Mouse (Mus musculus) ovary, adult 18-20 months (tissue): Measurements from ENCODE around the gene Tapt1.

ENCODE experiments used
- DNase-seq: peaks from one replicate; pipeline ENCODE4 v3.0.0; 2022; ENCODE audit warnings: low spot score, mixed read lengths

Tapt1 gene

DNA sequence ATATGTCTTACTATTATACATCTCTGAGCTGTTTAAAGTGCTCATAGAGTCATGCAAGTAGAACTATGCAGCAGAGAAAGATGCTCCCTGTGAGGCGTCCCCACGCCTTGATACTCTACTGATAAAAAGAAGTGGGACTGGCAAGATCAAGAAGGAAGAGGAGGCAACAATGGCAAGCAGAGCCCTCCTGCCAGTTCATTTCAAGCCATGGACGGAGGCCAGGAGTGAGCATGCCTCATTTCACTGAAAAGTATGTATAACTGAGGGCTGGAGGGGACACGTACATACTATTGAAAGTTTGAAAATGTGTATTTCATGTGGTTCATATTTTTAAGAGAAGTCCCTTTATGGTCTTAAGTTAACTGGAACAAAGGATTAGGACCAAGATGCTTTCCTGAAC is 28.0 kb downstream of the Tapt1 start:
- DNase-seq: no peak

- no peak for DNase-seq
Observed at GRCm38 (mm10) chr5:44197806-44198205, 28.6 kb downstream of the Tapt1 start.

- no peak for DNase-seq
Observed at GRCm38 (mm10) chr5:44196167-44196566, 30.3 kb downstream of the Tapt1 start.

GRCm38 (mm10) chr5:44187370-44187769 is 39.1 kb downstream of the Tapt1 start:
- DNase-seq: no peak

GRCm38 (mm10) chr5:44181669-44182068 is 44.8 kb downstream of the Tapt1 start:
- no peak for DNase-seq

DNA sequence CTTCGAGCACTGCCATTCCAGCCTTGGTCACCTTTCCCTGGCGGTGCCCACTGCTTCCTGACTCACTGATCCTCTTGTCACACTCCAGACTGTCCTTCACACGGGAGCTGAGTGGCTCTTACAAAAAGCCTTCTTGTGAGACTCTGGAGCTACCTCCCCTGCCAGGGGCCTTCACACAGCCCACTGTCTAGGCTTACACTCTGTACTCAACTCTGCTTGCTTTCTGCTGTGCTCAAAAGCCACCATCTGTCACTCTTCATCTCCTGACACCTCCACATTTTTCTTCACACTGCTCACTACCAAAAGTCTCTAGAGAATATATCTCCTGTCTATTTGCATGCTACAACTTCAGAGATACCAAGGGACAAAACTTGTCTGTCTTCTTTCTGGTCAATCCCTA is 46.0 kb downstream of the Tapt1 start:
- no peak for DNase-seq

DNA sequence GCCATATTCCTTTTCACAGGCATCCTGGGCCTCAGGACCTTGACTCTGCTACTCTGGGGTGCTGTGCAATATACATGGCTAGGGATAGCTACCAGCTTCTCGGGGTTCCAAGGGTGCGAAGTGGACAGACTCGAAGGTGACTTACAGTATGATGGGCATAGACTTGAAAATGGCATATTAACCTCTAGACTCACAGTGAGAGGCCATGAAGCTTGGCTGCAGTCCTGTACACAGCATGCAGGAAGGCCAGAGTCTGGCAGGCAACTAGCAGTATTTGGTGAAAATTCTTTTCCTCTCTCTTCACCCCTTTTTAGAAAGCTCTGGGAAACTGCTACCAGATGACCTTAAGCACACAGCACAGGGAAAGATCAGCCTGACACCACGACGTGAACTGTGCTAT is 52.4 kb downstream of the Tapt1 start:
- DNase-seq: no peak

- no peak for DNase-seq
Observed at GRCm38 (mm10) chr5:44166866-44167265, 59.6 kb downstream of the Tapt1 start.

- no peak for DNase-seq
Observed at GRCm38 (mm10) chr5:44165854-44166253, 60.6 kb downstream of the Tapt1 start.

GRCm38 (mm10) chr5:44164233-44164776 is 62.1 kb downstream of the Tapt1 start:
- no peak for DNase-seq

DNA sequence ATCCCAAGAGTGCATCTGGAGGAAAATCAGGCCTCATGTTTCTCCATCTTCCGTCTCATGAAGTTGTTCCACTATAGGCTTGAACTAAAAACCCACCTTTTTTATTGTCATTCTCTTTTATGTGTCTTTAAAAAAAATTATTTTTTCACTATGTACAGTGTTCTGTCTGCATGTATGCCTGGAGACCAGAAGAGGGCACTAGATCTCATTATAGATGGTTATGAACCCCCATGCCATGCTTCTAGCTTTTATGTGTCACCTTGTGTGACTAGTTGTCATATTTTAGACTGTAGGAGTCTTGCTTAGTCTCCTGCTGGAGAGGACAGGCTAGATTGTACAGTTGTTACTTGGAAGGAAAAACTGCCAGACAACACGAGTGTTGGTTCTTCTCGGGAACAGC is 63.1 kb downstream of the Tapt1 start:
- no peak for DNase-seq

DNA sequence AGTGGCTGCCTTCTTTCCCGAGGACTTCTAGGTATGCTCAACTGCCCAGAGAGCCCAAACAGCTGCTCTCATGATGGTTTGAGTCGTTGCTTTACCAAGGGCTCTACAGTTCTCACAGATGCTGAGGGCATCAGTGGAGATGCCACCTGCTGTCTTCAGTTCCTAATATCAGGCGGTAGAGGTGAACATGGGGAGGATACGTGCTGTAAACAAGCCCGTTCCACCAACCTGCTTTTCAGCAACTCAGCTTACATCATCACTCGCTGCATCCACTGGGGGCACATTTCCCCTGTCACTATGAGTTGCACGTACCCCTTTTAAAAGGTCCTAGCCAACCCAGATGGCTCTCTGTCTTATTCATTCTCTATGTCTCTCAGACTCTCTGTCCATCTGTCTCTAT is 63.6 kb downstream of the Tapt1 start:
- no peak for DNase-seq

DNA sequence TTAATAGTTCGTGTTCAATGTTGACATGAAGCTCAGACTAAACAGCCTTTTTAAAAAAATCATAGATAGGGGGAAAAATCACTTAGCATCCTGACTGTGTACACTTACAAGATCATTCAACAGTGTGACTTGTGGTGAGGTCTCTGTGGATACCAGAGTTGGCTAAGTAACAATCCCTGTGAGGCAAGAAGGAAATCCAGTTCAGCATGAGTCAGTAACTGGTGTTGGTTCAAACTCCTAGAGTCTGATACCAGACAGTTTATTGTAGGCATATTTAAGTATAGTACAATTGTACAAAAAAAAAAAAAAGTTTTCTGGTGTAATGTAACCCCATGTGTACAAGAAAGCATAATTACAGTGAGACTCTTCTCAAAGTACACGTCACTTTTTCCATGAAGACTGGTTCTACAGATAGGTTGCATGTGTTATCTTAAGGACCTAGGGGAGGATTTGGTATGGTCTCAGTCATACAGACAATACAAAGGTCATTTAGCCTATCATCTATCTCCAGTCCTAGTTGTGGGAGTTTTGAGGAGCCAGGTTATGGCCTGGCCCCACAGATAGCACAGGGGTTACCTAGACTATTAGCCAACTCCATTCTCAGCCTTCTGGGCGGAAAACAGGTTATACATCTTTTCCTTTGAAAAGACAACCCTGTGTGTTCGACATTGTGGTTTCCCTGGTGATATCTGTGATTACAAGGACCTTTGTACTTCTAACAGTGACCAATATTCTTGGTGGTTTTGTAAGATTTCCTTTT is 66.6 kb downstream of the Tapt1 start:
- DNase-seq: no peak

DNA sequence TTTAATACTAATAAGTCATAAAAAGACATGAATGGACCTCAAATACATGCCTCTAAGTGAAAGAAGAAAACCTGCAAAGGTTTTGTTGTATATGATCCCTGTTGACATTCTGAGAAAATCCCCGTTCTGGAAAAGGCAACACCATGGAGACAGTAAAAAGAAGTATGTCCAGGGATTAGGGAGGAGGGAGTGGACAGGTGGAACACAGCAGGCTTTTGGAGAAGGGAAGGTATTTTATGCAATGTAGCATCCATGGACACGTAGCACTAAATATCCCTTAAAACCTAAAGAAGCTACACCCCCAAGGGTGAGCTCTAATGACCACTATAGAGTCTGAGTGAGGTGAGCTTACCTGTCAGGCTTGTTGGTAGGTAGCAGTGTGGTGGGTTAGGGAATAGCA is 67.2 kb downstream of the Tapt1 start:
- DNase-seq: no peak

GRCm38 (mm10) chr5:44158458-44158857 is 68.0 kb downstream of the Tapt1 start:
- no peak for DNase-seq

DNA sequence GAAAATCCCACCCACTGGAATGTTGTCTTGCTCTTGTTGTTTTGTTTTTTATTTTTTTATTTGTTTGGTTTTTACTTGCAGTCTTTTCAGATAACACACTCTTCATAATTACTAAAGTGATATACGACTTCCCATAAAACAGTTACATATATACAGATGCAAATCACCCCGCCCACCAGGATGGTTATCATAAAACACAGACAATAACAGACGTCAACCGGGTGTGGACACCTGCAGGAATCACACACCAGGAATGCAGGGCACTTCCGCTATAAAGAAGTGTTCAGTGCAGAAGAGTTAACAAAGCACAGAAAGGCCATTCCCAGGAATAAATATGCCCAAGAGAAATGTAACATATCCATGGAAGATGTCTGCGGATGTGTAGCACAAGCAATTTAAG is 68.7 kb downstream of the Tapt1 start:
- no peak for DNase-seq

DNA sequence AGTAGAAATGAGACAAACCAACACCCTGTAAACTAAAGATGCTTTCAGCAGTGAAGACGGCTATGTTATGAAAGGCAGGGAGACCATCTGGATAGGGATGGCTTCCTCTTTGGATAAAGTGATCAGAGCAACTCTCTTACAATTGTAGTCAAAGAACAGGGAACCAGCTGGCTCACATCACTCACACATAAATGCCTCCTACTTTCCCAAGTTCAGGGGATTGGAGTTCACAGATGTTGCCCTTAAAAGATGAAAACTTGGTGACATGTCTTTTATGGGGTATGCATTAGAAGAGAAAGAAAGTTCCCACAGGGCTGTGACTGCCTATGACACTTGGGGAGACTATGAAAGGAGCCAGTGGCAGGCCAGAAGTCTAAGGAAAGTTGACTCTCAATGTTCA is 73.4 kb downstream of the Tapt1 start:
- no peak for DNase-seq

- no peak for DNase-seq
Observed at GRCm38 (mm10) chr5:44151327-44152051, 74.9 kb downstream of the Tapt1 start.

DNA sequence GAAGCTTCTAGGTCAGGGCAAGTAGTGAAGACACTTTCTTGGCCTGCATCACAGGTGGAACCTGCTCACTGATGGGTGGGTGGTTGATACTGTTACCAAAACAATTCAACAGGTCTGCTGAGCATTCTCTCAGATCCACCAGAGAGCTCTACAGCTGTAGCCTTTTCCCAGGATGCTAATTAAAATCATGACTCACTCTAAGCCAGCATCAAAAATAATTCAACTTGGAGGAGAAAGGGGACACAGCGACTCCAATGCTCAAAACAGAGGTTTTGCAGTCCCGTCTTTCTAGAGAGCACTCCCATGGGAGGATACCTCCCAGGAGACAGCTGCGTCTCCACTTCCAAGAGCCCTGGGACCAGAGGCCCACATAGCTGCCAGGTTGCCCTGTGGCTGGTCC is 78.7 kb downstream of the Tapt1 start:
- DNase-seq: no peak

DNA sequence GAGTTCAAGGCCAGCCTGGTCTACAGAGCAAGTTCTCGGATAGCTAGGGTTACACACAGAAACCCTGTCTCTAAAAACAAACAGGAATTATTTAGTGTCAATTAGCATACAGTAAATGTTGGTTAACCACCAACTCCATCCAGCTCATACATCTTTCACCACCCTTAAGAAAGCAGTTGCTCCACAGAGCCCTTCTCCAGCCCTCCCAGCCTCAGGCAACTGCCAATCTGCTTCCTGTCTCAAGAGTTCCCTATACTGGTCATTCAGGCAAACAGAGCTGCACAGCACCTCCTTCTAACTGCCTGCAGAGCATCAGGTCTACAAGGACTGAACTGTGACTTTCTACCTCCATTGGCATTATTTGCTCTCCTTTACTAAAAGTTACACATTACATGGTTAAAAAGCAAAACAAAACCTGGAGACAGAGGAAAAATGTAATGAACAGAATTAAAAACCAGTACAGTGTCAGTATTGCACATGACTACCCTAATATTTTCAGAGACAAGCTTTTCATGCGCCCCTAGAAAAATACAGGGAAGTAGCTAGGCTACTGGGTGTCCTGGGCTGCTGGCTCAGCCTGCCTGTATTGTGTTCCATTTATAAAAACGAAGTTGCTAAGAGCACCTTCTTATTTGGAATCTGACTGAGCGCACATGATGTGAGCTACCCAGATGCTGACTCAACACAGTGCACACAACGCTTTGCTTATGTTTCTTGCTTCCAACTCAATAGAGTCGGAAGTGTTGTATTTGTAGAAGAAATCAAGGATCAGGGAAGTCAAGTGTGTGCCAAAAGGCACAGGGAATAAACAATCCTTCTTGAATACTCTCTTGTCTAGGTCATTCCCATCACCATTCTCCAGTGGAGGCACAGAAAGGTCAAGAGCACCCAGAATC is 79.7 kb downstream of the Tapt1 start:
- no peak for DNase-seq

- DNase-seq: peak; percentile 21
Observed at GRCm38 (mm10) chr5:44143467-44144235, 82.8 kb downstream of the Tapt1 start.

DNA sequence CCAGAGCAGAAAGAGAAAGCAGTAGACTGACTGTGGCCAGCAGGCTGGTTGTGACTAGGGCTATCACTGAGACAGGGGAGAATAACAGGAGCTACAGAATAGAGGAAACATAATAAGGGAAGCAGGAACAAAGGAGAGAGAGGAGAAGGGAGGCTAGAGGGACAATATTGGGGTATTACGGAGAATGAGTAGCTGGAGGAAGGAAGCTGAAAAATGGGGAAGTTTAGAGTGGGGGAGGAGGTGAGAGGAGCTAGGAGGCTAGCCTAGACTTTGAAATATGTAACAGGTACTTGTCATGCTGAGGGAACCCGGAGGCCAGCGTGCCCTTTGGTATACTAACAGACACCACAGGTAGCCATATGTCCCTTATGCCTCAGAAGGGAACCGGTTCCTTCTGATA is 98.9 kb downstream of the Tapt1 start:
- DNase-seq: no peak
